Mouse (Mus musculus) limb, embryonic 14.5 days (tissue): Measurements from ENCODE around the gene Gm21833. TPM values are rescaled to one million over a fixed set of nuclear protein-coding genes. Genes with fewer than 3 reads are reported as not detected.
"Not testable (repeated sequence)": the region's sequence is repeated elsewhere in the genome, so short reads cannot be mapped to it uniquely, and the experiment has no call there.

ENCODE experiments used
- ATAC-seq: fragments of 200-750 bp; cut with Nextera tagmentation; 2 replicates; pipeline ENCODE4 v1.8.0; 2017; ENCODE audit warnings: low read depth, moderate number of reproducible peaks, moderate TSS enrichment; ENCODE audit not compliant: low FRiP score
- DNase-seq: peaks from one replicate; pipeline ENCODE4 v3.0.0-alpha.2; 2015; ENCODE audit warnings: low spot score
- H3K27ac ChIP-seq: fragments of 300-500 bp; sonication (generic); replicated peaks from 2 replicates; pipeline ENCODE4 v1.5.1; 2014; ENCODE audit warnings: low read depth, mild to moderate bottlenecking, low read length, moderate library complexity, mixed read lengths
- H3K27me3 ChIP-seq: fragments of 300-500 bp; sonication (generic); 2 replicates; pipeline ENCODE4 v1.6.1; 2014; ENCODE audit warnings: low read length, mixed read lengths; ENCODE audit not compliant: control insufficient read depth, insufficient read depth
- H3K36me3 ChIP-seq: fragments of 300-500 bp; sonication (generic); 2 replicates; pipeline ENCODE4 v1.6.1; 2014; ENCODE audit warnings: mild to moderate bottlenecking, low read length, moderate library complexity, mixed read lengths; ENCODE audit not compliant: control insufficient read depth, insufficient read depth
- H3K4me1 ChIP-seq: fragments of 300-500 bp; sonication (generic); 2 replicates; pipeline ENCODE4 v1.6.1; 2014; ENCODE audit warnings: antibody characterized with exemption, low read length, mixed read lengths; ENCODE audit not compliant: control insufficient read depth, insufficient read depth
- H3K4me2 ChIP-seq: fragments of 300-500 bp; sonication (generic); replicated peaks from 2 replicates; pipeline ENCODE4 v1.6.1; 2014; ENCODE audit warnings: low read depth, mild to moderate bottlenecking, low read length, moderate library complexity; ENCODE audit not compliant: severe bottlenecking
- H3K4me3 ChIP-seq: fragments of 300-500 bp; sonication (generic); replicated peaks from 2 replicates; pipeline ENCODE4 v1.5.1; 2014; ENCODE audit warnings: low read length
- H3K9ac ChIP-seq: fragments of 300-500 bp; sonication (generic); 2 replicates; pipeline ENCODE4 v1.6.1; 2014; ENCODE audit warnings: mild to moderate bottlenecking, low read depth, low read length, moderate library complexity; ENCODE audit not compliant: severe bottlenecking
- H3K9me3 ChIP-seq: fragments of 300-500 bp; sonication (generic); 2 replicates; pipeline ENCODE4 v1.6.1; 2016; ENCODE audit warnings: low read length; ENCODE audit not compliant: control insufficient read depth
- POLR2A ChIP-seq: fragments of 200-500 bp; IDR thresholded peaks from 2 replicates; pipeline ENCODE4 v1.8.0; 2012; ENCODE audit warnings: inconsistent platforms, mild to moderate bottlenecking, moderate library complexity, borderline replicate concordance; ENCODE audit not compliant: insufficient read depth, insufficient read length; ENCODE audit errors: extremely low read depth
- WGBS: fragments of 180-500 bp; shearing (Covaris S2); extraction: QIAGEN DNeasy Blood & Tissue Kit; methylation state at CpG from one replicate; pipeline ENCODE4 v1.1.7; 2014; 5-methylcytosine and 5-hydroxymethylcytosine counted together
- polyA plus RNA-seq, 2 experiments: library from polyadenylated mRNA; depleted of rRNA in 1 of 2; stranded (reverse) in 1 of 2; unstranded in 1 of 2; fragments of >200 nt; fragmentation: Nextera tagmentation in 1 of 2; extraction: Ambion mirVana in 1 of 2; gene quantifications; 2 replicates each; pipeline versions ENCODE4 v1.2.1 to v1.2.3; 2012 to 2014

The Gm21833 gene
- polyA plus RNA-seq (2012; rRNA removed) (not detected in 2 replicates), polyA plus RNA-seq (2014; fragmentation: Nextera tagmentation; extraction: Ambion mirVana) (not detected in 2 replicates)

DNA sequence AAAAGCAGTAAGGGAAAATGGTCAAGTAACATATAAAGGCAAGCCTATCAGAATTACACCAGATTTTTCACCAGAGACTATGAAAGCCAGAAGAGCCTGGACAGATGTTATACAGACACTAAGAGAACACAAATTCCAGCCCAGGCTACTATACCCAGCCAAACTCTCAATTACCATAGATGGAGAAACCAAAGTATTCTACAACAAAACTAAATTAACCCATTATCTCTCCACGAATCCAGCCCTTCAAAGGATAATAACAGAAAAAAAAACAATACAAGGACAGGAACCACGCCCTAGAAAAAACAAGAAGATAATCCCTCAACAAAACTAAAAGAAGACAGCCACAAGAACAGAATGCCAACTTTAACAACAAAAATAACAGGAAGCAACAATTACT lies at the start of gene Gm21833:
TSS of gene Gm21833 (plus strand) at position 301 of the 400 bp plus-strand sequence.
- H3K9ac ChIP-seq, H3K4me3 ChIP-seq, DNase-seq, H3K4me1 ChIP-seq, H3K27ac ChIP-seq, H3K4me2 ChIP-seq, ATAC-seq, H3K36me3 ChIP-seq, H3K27me3 ChIP-seq, H3K9me3 ChIP-seq: not testable (repeated sequence)
- WGBS: 83% methylated on average over 2 of the region's 2 CpGs

DNA sequence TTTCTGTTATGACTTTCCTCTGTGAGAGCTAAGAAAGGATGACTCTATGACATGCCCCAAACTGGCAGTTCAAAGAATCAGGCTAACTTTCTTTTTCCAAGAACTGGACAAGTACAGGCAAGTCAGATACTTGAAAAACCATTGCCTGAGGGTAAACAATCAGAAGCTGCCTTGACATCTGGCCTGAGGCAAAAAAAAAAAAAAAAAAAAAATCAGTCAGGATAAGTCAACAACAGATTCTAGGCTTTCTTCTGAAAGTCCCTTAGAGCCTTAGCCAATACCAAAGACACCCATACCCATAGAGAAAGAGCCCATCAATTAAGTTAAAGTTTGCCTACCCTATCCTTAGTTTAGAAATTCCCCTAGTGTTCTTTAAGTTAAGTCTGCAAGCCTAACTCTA lies 38.7 kb upstream of the Gm21833 start:
- ATAC-seq: no peak

DNA sequence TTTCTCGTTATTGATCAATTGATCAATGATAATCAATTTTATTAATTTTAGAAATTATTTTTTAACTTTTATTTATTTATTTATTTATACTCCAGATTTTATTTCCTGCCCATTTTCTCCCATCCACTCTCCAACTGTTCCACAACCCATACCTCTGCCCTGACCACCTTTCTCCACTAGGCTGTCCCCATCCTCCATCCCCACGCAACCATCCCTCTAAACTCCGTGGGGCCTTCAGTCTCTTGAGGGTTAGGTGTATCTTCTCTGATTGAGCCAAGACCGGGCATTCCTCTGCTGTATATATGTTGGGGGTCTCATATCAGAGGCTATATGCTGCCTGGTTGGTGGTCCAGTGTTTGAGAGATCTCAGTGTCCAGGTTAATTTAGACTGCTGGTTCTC lies 31.7 kb upstream of the Gm21833 start:
- no peak overlapping the region for H3K4me3 ChIP-seq
- no peak overlapping the region for H3K9ac ChIP-seq
- H3K27me3 ChIP-seq: no peaks in the 10 kb centered on the region
- no peak for TF ChIP-seq POLR2A
- no peak overlapping the region for H3K4me2 ChIP-seq
- 89% methylated on average over 4 of the region's 4 CpGs for WGBS
- no peaks in the 10 kb centered on the region for H3K4me1 ChIP-seq
- H3K9me3 ChIP-seq: no peaks in the 10 kb centered on the region
- ATAC-seq: no peak
- H3K36me3 ChIP-seq: no peaks in the 10 kb centered on the region
- no peak for DNase-seq
- H3K27ac ChIP-seq: no peak overlapping the region

More for the DNA sequence above, 38.7 kb upstream of the Gm21833 start:
- no peaks in the 10 kb centered on the region for H3K4me1 ChIP-seq
- H3K36me3 ChIP-seq: no peaks in the 10 kb centered on the region
- H3K4me2 ChIP-seq: no peak overlapping the region
- H3K27me3 ChIP-seq: no peaks in the 10 kb centered on the region
- H3K9ac ChIP-seq: no peak overlapping the region
- DNase-seq: no peak
- TF ChIP-seq POLR2A: no peak
- no peaks in the 10 kb centered on the region for H3K9me3 ChIP-seq
- H3K4me3 ChIP-seq: no peak overlapping the region
- no peak overlapping the region for H3K27ac ChIP-seq

DNA sequence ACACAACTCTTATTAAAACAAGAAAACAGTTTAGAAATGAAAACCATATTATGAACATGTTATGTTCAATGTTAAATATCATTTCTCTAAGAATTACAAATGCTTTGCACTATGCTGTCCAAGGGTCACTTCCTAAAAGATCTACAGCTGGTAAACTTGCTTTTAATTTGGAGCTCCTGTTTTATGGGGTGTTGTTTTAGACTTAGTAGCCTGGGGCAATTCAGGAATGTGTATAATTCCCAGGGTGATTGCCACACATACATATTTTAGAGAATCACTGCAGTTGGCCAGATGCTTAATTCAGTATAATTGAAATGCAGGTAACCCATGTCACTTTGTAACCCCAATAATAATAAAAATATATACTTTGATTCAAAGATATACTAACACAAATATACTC lies 12.9 kb upstream of the Gm21833 start:
- Histone ChIP-seq H3K36me3 (no peaks in the 10 kb centered on the region), H3K4me1 (no peaks in the 10 kb centered on the region), H3K4me2 (no peak overlapping the region), H3K27me3 (no peaks in the 10 kb centered on the region), H3K9ac (no peak overlapping the region), H3K4me3 (no peak overlapping the region), H3K27ac (no peak overlapping the region), H3K9me3 (no peaks in the 10 kb centered on the region)
- TF ChIP-seq POLR2A: no peak
- ATAC-seq: no peak
- DNase-seq: no peak

DNA sequence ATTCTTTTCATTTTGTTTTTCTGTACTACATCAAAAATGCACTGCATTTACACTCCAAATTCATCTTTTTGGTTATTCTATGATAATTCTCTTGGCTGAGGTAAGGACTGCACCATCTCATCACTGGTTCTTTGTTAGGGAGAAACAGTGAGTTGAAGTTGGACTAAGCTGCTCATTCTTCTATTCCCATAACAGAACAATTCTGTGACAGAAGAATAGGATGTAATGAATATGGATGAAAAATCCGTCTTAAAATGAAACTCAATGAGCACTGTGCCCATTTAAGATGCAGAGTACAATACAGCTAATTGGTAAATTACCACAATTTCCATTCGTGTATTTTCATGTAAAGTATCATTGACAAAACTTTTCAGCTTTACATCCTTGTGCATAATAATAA lies 11.6 kb upstream of the Gm21833 start:
- no peaks in the 10 kb centered on the region for H3K36me3 ChIP-seq
- H3K4me3 ChIP-seq: no peak overlapping the region
- no peak overlapping the region for H3K27ac ChIP-seq
- H3K9ac ChIP-seq: no peak overlapping the region
- no peak for DNase-seq
- TF ChIP-seq POLR2A: no peak
- no peaks in the 10 kb centered on the region for H3K4me1 ChIP-seq
- no peak for ATAC-seq
- no peaks in the 10 kb centered on the region for H3K9me3 ChIP-seq
- no peak overlapping the region for H3K4me2 ChIP-seq
- 76% methylated on average over 2 of the region's 2 CpGs for WGBS
- H3K27me3 ChIP-seq: no peaks in the 10 kb centered on the region

DNA sequence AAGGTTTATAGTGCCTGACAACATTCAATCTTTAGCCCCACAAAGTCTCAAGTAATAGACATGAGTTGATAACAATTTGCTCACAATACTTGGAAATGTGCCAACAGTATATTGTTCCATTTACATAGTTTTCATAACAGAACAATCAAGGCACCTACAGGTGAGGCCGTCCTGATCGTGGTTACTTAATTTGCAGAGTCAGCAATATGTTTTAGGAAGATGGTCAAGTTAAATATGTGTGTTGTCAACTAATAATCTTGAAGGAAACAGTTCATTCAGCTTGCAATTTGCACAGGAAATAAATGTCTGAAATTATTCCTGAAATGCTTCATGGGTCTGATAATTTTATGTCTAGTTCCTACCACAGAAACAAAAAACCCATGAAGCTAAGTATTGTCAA lies 27.6 kb downstream of the Gm21833 start:
- WGBS: 78% methylated on average over 2 of the region's 2 CpGs
- no peak for TF ChIP-seq POLR2A
- no peaks in the 10 kb centered on the region for H3K36me3 ChIP-seq
- no peaks in the 10 kb centered on the region for H3K27me3 ChIP-seq
- DNase-seq: no peak
- no peak overlapping the region for H3K4me2 ChIP-seq
- no peaks in the 10 kb centered on the region for H3K4me1 ChIP-seq
- H3K4me3 ChIP-seq: no peak overlapping the region
- no peak overlapping the region for H3K9ac ChIP-seq
- no peak for ATAC-seq
- H3K27ac ChIP-seq: no peak overlapping the region
- no peaks in the 10 kb centered on the region for H3K9me3 ChIP-seq
